Mouse (Mus musculus) limb, embryonic 14.5 days (tissue): ENCODE measurements around the gene Pik3cg. TPM values are rescaled to one million over a fixed set of nuclear protein-coding genes. Genes with fewer than 3 reads are reported as not detected.

ENCODE experiments used
- ATAC-seq: fragments of 200-750 bp; cut with Nextera tagmentation; 2 replicates; pipeline ENCODE4 v1.8.0; 2017; ENCODE audit warnings: low read depth, moderate number of reproducible peaks, moderate TSS enrichment; ENCODE audit not compliant: low FRiP score
- DNase-seq: peaks from one replicate; pipeline ENCODE4 v3.0.0-alpha.2; 2015; ENCODE audit warnings: low spot score
- H3K27ac ChIP-seq: fragments of 300-500 bp; sonication (generic); replicated peaks from 2 replicates; pipeline ENCODE4 v1.5.1; 2014; ENCODE audit warnings: low read depth, mild to moderate bottlenecking, low read length, moderate library complexity, mixed read lengths
- H3K27me3 ChIP-seq: fragments of 300-500 bp; sonication (generic); 2 replicates; pipeline ENCODE4 v1.6.1; 2014; ENCODE audit warnings: low read length, mixed read lengths; ENCODE audit not compliant: control insufficient read depth, insufficient read depth
- H3K36me3 ChIP-seq: fragments of 300-500 bp; sonication (generic); 2 replicates; pipeline ENCODE4 v1.6.1; 2014; ENCODE audit warnings: mild to moderate bottlenecking, low read length, moderate library complexity, mixed read lengths; ENCODE audit not compliant: control insufficient read depth, insufficient read depth
- H3K4me1 ChIP-seq: fragments of 300-500 bp; sonication (generic); 2 replicates; pipeline ENCODE4 v1.6.1; 2014; ENCODE audit warnings: antibody characterized with exemption, low read length, mixed read lengths; ENCODE audit not compliant: control insufficient read depth, insufficient read depth
- H3K4me2 ChIP-seq: fragments of 300-500 bp; sonication (generic); replicated peaks from 2 replicates; pipeline ENCODE4 v1.6.1; 2014; ENCODE audit warnings: low read depth, mild to moderate bottlenecking, low read length, moderate library complexity; ENCODE audit not compliant: severe bottlenecking
- H3K4me3 ChIP-seq: fragments of 300-500 bp; sonication (generic); replicated peaks from 2 replicates; pipeline ENCODE4 v1.5.1; 2014; ENCODE audit warnings: low read length
- H3K9ac ChIP-seq: fragments of 300-500 bp; sonication (generic); 2 replicates; pipeline ENCODE4 v1.6.1; 2014; ENCODE audit warnings: mild to moderate bottlenecking, low read depth, low read length, moderate library complexity; ENCODE audit not compliant: severe bottlenecking
- H3K9me3 ChIP-seq: fragments of 300-500 bp; sonication (generic); 2 replicates; pipeline ENCODE4 v1.6.1; 2016; ENCODE audit warnings: low read length; ENCODE audit not compliant: control insufficient read depth
- POLR2A ChIP-seq: fragments of 200-500 bp; IDR thresholded peaks from 2 replicates; pipeline ENCODE4 v1.8.0; 2012; ENCODE audit warnings: inconsistent platforms, mild to moderate bottlenecking, moderate library complexity, borderline replicate concordance; ENCODE audit not compliant: insufficient read depth, insufficient read length; ENCODE audit errors: extremely low read depth
- WGBS: fragments of 180-500 bp; shearing (Covaris S2); extraction: QIAGEN DNeasy Blood & Tissue Kit; methylation state at CpG from one replicate; pipeline ENCODE4 v1.1.7; 2014; 5-methylcytosine and 5-hydroxymethylcytosine counted together
- polyA plus RNA-seq, 2 experiments: library from polyadenylated mRNA; depleted of rRNA in 1 of 2; stranded (reverse) in 1 of 2; unstranded in 1 of 2; fragments of >200 nt; fragmentation: Nextera tagmentation in 1 of 2; extraction: Ambion mirVana in 1 of 2; gene quantifications; 2 replicates each; pipeline versions ENCODE4 v1.2.1 to v1.2.3; 2012 to 2014

The Pik3cg gene
- polyA plus RNA-seq, 2 experiments: 2.8 to 4.7 TPM

GRCm38 (mm10) chr12:32223629-32224028, 15.2 kb upstream of the Pik3cg start:
- Histone ChIP-seq H3K9ac (no peak overlapping the region), H3K9me3 (no peaks in the 10 kb centered on the region), H3K36me3 (no peaks in the 10 kb centered on the region), H3K4me3 (no peak overlapping the region), H3K4me1 (no peaks in the 10 kb centered on the region), H3K4me2 (no peak overlapping the region), H3K27me3 (no peaks in the 10 kb centered on the region), H3K27ac (no peak overlapping the region)
- no peak for TF ChIP-seq POLR2A
- 78% methylated on average over 1 of the region's 1 CpGs for WGBS
- ATAC-seq (no peak), DNase-seq (no peak)

- Histone ChIP-seq H3K9me3 (no peaks in the 10 kb centered on the region), H3K4me1 (no peaks in the 10 kb centered on the region), H3K4me2 (no peak overlapping the region), H3K27ac (no peak overlapping the region), H3K36me3 (no peaks in the 10 kb centered on the region), H3K27me3 (no peaks in the 10 kb centered on the region), H3K4me3 (no peak overlapping the region), H3K9ac (no peak overlapping the region)
- no peak for ATAC-seq
- DNase-seq: no peak
- no peak for TF ChIP-seq POLR2A
- WGBS: 89% methylated on average over 7 of the region's 7 CpGs
Observed at GRCm38 (mm10) chr12:32222758-32223385, 14.4 kb upstream of the Pik3cg start.

GRCm38 (mm10) chr12:32220387-32220786, 11.9 kb upstream of the Pik3cg start:
- DNase-seq (no peak), ATAC-seq (no peak)
- H3K4me3 ChIP-seq: no peak overlapping the region
- no peaks in the 10 kb centered on the region for H3K4me1 ChIP-seq
- no peaks in the 10 kb centered on the region for H3K9me3 ChIP-seq
- H3K4me2 ChIP-seq: no peak overlapping the region
- WGBS: 58% methylated on average over 1 of the region's 1 CpGs
- H3K36me3 ChIP-seq: no peaks in the 10 kb centered on the region
- no peak overlapping the region for H3K9ac ChIP-seq
- no peaks in the 10 kb centered on the region for H3K27me3 ChIP-seq
- no peak for TF ChIP-seq POLR2A
- H3K27ac ChIP-seq: no peak overlapping the region

- H3K4me1 ChIP-seq: no peaks in the 10 kb centered on the region
- no peaks in the 10 kb centered on the region for H3K9me3 ChIP-seq
- no peak overlapping the region for H3K4me3 ChIP-seq
- 65% methylated on average over 6 of the region's 6 CpGs for WGBS
- DNase-seq (no peak), ATAC-seq (no peak)
- no peak for TF ChIP-seq POLR2A
- no peaks in the 10 kb centered on the region for H3K36me3 ChIP-seq
- H3K4me2 ChIP-seq: no peak overlapping the region
- H3K9ac ChIP-seq: no peak overlapping the region
- no peaks in the 10 kb centered on the region for H3K27me3 ChIP-seq
- H3K27ac ChIP-seq: no peak overlapping the region
Observed at GRCm38 (mm10) chr12:32215143-32215542, 6.7 kb upstream of the Pik3cg start.

- no peak overlapping the region for H3K9ac ChIP-seq
- DNase-seq (no peak), ATAC-seq (no peak)
- no peak overlapping the region for H3K4me2 ChIP-seq
- H3K27me3 ChIP-seq: no peaks in the 10 kb centered on the region
- no peak for TF ChIP-seq POLR2A
- no peak overlapping the region for H3K27ac ChIP-seq
- no peaks in the 10 kb centered on the region for H3K36me3 ChIP-seq
- no peak overlapping the region for H3K4me3 ChIP-seq
- 88% methylated on average over 5 of the region's 5 CpGs for WGBS
- H3K4me1 ChIP-seq: no peaks in the 10 kb centered on the region
- H3K9me3 ChIP-seq: no peaks in the 10 kb centered on the region
Observed at GRCm38 (mm10) chr12:32212702-32213101, 4.2 kb upstream of the Pik3cg start.

- DNase-seq: no peak
- no peaks in the 10 kb centered on the region for H3K9me3 ChIP-seq
- no peak overlapping the region for H3K27ac ChIP-seq
- H3K27me3 ChIP-seq: no peaks in the 10 kb centered on the region
- no peak overlapping the region for H3K4me3 ChIP-seq
- no peaks in the 10 kb centered on the region for H3K4me1 ChIP-seq
- ATAC-seq: no peak
- H3K36me3 ChIP-seq: no peaks in the 10 kb centered on the region
- H3K4me2 ChIP-seq: no peak overlapping the region
- TF ChIP-seq POLR2A: no peak
- 78% methylated on average over 5 of the region's 5 CpGs for WGBS
- no peak overlapping the region for H3K9ac ChIP-seq
Observed at GRCm38 (mm10) chr12:32212156-32212555, 3.7 kb upstream of the Pik3cg start.
